Comparison of ENCODE assay signal across 20 mouse cellular contexts in genomic region chr13:79393938-79394337, GRCm38 (mm10).
DNase-seq lines count a peak whose midpoint lies in the region; ATAC-seq and TF ChIP-seq lines count a peak whose summit lies in the region.
"Had no signal": no experiment of that assay in that cellular context is flagged by ENCODE, and none has a peak within 500 bp of the region (broad histone marks: within the 10 kb centered on the region; RNA-seq: fewer than 3 reads in every experiment).

No protein-coding gene starts in this region.

- no peak overlapping the region for H3K9ac ChIP-seq in lung, embryonic 14.5 days
- H3K9ac ChIP-seq: hindbrain, embryonic 15.5 days had no signal

- H3K4me3 ChIP-seq in lung, embryonic 14.5 days (ENCODE audit: low read depth, low read length): no peak overlapping the region
- H3K4me3 ChIP-seq: gastrocnemius, adult 2 months; hindbrain, embryonic 15.5 days; midbrain, embryonic 10.5 days had no signal

- no peaks in the 10 kb centered on the region for H3K36me3 ChIP-seq in lung, embryonic 14.5 days (ENCODE audit: insufficient read depth)
- H3K36me3 ChIP-seq: hindbrain, embryonic 15.5 days; midbrain, embryonic 10.5 days had no signal

- H3K4me1 ChIP-seq in lung, embryonic 14.5 days (ENCODE audit: insufficient read depth): no peaks in the 10 kb centered on the region
- H3K4me1 ChIP-seq: hindbrain, embryonic 15.5 days had no signal

- TF ChIP-seq CTCF in lung, embryonic 14.5 days (IDR thresholded peaks at IDR 0.05; ENCODE audit: low read depth): no peak
- TF ChIP-seq CTCF in brain, embryonic 14.5 days (IDR thresholded peaks at IDR 0.05; ENCODE audit: borderline replicate concordance, extremely low read depth, insufficient read depth, insufficient read length): no peak

- no peak for TF ChIP-seq POLR2A in brain, embryonic 14.5 days (IDR thresholded peaks at IDR 0.05; ENCODE audit: borderline replicate concordance, extremely low read depth, insufficient read depth, insufficient read length, poor library complexity, severe bottlenecking)

- H3K27ac ChIP-seq in lung, embryonic 14.5 days (ENCODE audit: low read depth): no peak overlapping the region
- H3K27ac ChIP-seq: gastrocnemius, adult 2 months; hindbrain, embryonic 15.5 days; midbrain, embryonic 10.5 days had no signal

- H3K9me3 ChIP-seq in lung, embryonic 14.5 days (ENCODE audit: low read depth, low read length): no peaks in the 10 kb centered on the region
- H3K9me3 ChIP-seq: hindbrain, embryonic 15.5 days; midbrain, embryonic 10.5 days had no signal

- 38% methylated on average over 3 of the region's 3 CpGs for WGBS in lung, embryonic 14.5 days

- no peak overlapping the region for H3K4me2 ChIP-seq in lung, embryonic 14.5 days
- H3K4me2 ChIP-seq: heart, embryonic 11.5 days; hindbrain, embryonic 15.5 days; liver, embryonic 11.5 days had no signal

- no peak for ATAC-seq in lung, embryonic 14.5 days (ENCODE audit: insufficient read depth)
- ATAC-seq: intestine, embryonic 16.5 days had no signal

- no peaks in the 10 kb centered on the region for H3K27me3 ChIP-seq in lung, embryonic 14.5 days (ENCODE audit: insufficient read depth, low read length)
- H3K27me3 ChIP-seq: hindbrain, embryonic 15.5 days had no signal

- DNase-seq in lung, embryonic 14.5 days: peak; percentile 1
- no peak for DNase-seq in lung, postnatal 25 days (ENCODE audit: low spot score)
- DNase-seq in brain, embryonic 14.5 days (ENCODE audit: low read depth): peak; percentile 93
- peak; percentile 19 for DNase-seq in embryo, embryonic 9.5 days (ENCODE audit: extremely low spot score)
- peak; percentile 26 for DNase-seq in mesoderm, embryonic 11.5 days (ENCODE audit: low read depth, low spot score)
- DNase-seq in right cerebral cortex, adult 2 months (ENCODE audit: low spot score in 2 of 2): no peak
- no peak for DNase-seq in spleen, postnatal 4 days (ENCODE audit: low spot score in 2 of 2)
- DNase-seq: adrenal gland, postnatal 36 days; B cell, adult 2 months; cerebellum, adult 8-10 months; gastrocnemius, adult 2 months; heart, postnatal 14 days; lung, adult 18-20 months; lung, postnatal 4 days; thymus, postnatal 36 days had no signal

Comparison
In these comparisons a context has a peak if more than half of its experiments do, and no peak if none do; other contexts are left out.
1. DNase-seq: peak in lung, embryonic 14.5 days (single experiment), brain, embryonic 14.5 days (single experiment), embryo, embryonic 9.5 days (single experiment) and mesoderm, embryonic 11.5 days (single experiment); none in lung, postnatal 25 days (single experiment), right cerebral cortex, adult 2 months (0 of 2) and spleen, postnatal 4 days (0 of 2).